Mouse (Mus musculus): ENCODE data around the gene Adra2a.

DNA sequence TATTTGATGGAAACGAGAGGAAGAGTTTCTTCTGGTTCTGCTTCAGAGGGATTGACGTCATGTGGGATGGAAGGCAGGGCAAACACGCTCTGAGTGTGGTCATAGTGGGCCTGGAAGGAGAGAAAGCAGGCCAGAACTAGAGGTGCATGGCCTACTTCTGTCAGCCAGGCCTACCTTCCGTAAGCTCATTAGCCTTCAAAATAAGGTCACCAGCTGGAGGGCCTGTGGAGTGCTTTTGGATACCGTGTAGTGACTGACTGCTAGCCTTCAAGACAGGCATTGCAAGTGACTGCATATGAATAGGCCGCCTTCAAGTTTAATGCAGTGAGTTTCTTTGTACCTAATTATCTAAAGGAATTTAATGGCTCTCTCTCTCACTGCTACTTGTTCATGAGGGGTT is 8.9 kb upstream of the Adra2a start:
- TF ChIP-seq POLR2A (IDR thresholded peaks at IDR 0.05; ENCODE audit: borderline replicate concordance, extremely low read depth, insufficient read depth, insufficient read length, poor library complexity, severe bottlenecking) (no peak), CTCF (IDR thresholded peaks at IDR 0.05; ENCODE audit: borderline replicate concordance, extremely low read depth, insufficient read depth, insufficient read length) (no peak)

Measured in brain, embryonic 14.5 days (tissue).